Mouse (Mus musculus) megakaryocyte, embryonic 14.5 days (primary cell): ENCODE measurements around the gene Lrp1.

Experiments used
- FLI1 ChIP-seq: IDR thresholded peaks from 2 replicates; pipeline ENCODE4 v1.6.1; 2012; ENCODE audit warnings: low read length, inconsistent platforms, mixed read lengths
- GATA1 ChIP-seq: IDR thresholded peaks from 3 replicates; pipeline ENCODE4 v1.6.1; 2012; ENCODE audit warnings: mixed read lengths, low read length, inconsistent platforms, borderline replicate concordance

GRCm38 (mm10) chr10:127510895-127511617, 109.9 kb downstream of the Lrp1 start:
- no peak for TF ChIP-seq GATA1
- TF ChIP-seq FLI1, result no peak
